Mouse (Mus musculus) forebrain, embryonic 16.5 days (tissue): ENCODE measurements around the gene Ccs. TPM values are rescaled to one million over a fixed set of nuclear protein-coding genes. Genes with fewer than 3 reads are reported as not detected.

Experiments
- polyA plus RNA-seq: library from polyadenylated mRNA; unstranded; fragments of >200 nt; fragmentation: Nextera tagmentation; extraction: Ambion mirVana; gene quantifications from 2 replicates; pipeline ENCODE4 v1.2.1, GENCODE M21; 2015

Ccs gene
- polyA plus RNA-seq, 1 experiment from 2014 or later, result 34.7 TPM

Other genes with a start within 250 kb of the Ccs start
- gene Lrfn4, start 223.7 kb downstream of the Ccs start, polyA plus RNA-seq, result 8.9 and 9.2 TPM in 2 replicates
- gene Rce1, start 213.7 kb downstream of the Ccs start, polyA plus RNA-seq, result 53.8 and 59.0 TPM in 2 replicates
- gene Gm960, start 140.7 kb downstream of the Ccs start, polyA plus RNA-seq, result 6.4 and 8.9 TPM in 2 replicates
- gene Sptbn2, start 128.2 kb downstream of the Ccs start, polyA plus RNA-seq, result 37.1 and 40.3 TPM in 2 replicates
- gene Rbm4b, start 82.8 kb downstream of the Ccs start, polyA plus RNA-seq, result 189 and 196 TPM in 2 replicates
- 98.5 and 110 TPM in 2 replicates for gene Rbm4, start 45.4 kb downstream of the Ccs start, polyA plus RNA-seq
- 29.8 and 32.7 TPM in 2 replicates for gene Gm21992, start 27.7 kb downstream of the Ccs start, polyA plus RNA-seq
- 86.0 and 91.1 TPM in 2 replicates for gene Rbm14, start 27.7 kb downstream of the Ccs start, polyA plus RNA-seq
- gene Ccdc87, start within 50 bp of the Ccs start, polyA plus RNA-seq, result 0.61 and 0.62 TPM in 2 replicates
- gene Ctsf, start 15.8 kb upstream of the Ccs start, polyA plus RNA-seq, result 59.2 and 73.6 TPM in 2 replicates
- 0.86 and 0.94 TPM in 2 replicates for gene Actn3, start 38.6 kb upstream of the Ccs start, polyA plus RNA-seq
- gene Zdhhc24, start 39.3 kb upstream of the Ccs start, polyA plus RNA-seq, result 22.8 and 26.8 TPM in 2 replicates
- 8.5 and 10.1 TPM in 2 replicates for gene Bbs1, start 67.3 kb upstream of the Ccs start, polyA plus RNA-seq
- 95.9 and 106 TPM in 2 replicates for gene Dpp3, start 89.0 kb upstream of the Ccs start, polyA plus RNA-seq
- gene Peli3, start 103.8 kb upstream of the Ccs start, polyA plus RNA-seq, result 12.0 and 16.5 TPM in 2 replicates
- 106 and 116 TPM in 2 replicates for gene Mrpl11, start 122.8 kb upstream of the Ccs start, polyA plus RNA-seq
- gene Npas4, start 151.0 kb upstream of the Ccs start, polyA plus RNA-seq, result 0.21 and 0.71 TPM in 2 replicates
- gene Slc29a2, start 184.5 kb upstream of the Ccs start, polyA plus RNA-seq, result 11.2 and 13.4 TPM in 2 replicates
- 58.2 and 62.5 TPM in 2 replicates for gene B4gat1, start 199.5 kb upstream of the Ccs start, polyA plus RNA-seq
- gene AC124502.3, start 199.6 kb upstream of the Ccs start, polyA plus RNA-seq, result 2.1 and 2.9 TPM in 2 replicates
- gene Brms1, start 202.0 kb upstream of the Ccs start, polyA plus RNA-seq, result 50.2 and 51.2 TPM in 2 replicates
- 1.3 and 1.9 TPM in 2 replicates for gene Rin1, start 211.1 kb upstream of the Ccs start, polyA plus RNA-seq
- 11.9 and 14.3 TPM in 2 replicates for gene Cd248, start 228.7 kb upstream of the Ccs start, polyA plus RNA-seq
- gene Tmem151a, start 246.2 kb upstream of the Ccs start, polyA plus RNA-seq, result 8.0 and 15.8 TPM in 2 replicates
- gene Yif1a, start 249.2 kb upstream of the Ccs start, polyA plus RNA-seq, result 54.0 and 56.0 TPM in 2 replicates